Mouse (Mus musculus) liver, embryonic 14.5 days (tissue): Measurements from ENCODE around the gene Rasgef1b. TPM values are rescaled to one million over a fixed set of nuclear protein-coding genes. Genes with fewer than 3 reads are reported as not detected.

Experiments used
- ATAC-seq: fragments of 200-750 bp; cut with Nextera tagmentation; 2 replicates; pipeline ENCODE4 v1.8.0; 2017; ENCODE audit warnings: moderate number of reproducible peaks, mild to moderate bottlenecking, moderate library complexity; ENCODE audit not compliant: insufficient read depth
- DNase-seq, 3 experiments: peaks; one replicate each; pipeline ENCODE4 v3.0.0-alpha.2; 2012 to 2013; ENCODE audit warnings: low read depth in 3 of 3, low spot score in 3 of 3
- H3K27ac ChIP-seq: fragments of 300-500 bp; sonication (generic); 2 replicates; pipeline ENCODE4 v1.5.1; 2014; ENCODE audit warnings: moderate library complexity, mild to moderate bottlenecking, control low read depth, inconsistent platforms
- H3K27me3 ChIP-seq: fragments of 300-500 bp; sonication (generic); 2 replicates; pipeline ENCODE4 v1.6.1; 2014; ENCODE audit warnings: mild to moderate bottlenecking, low read length, moderate library complexity; ENCODE audit not compliant: control insufficient read depth, insufficient read depth
- H3K36me3 ChIP-seq: fragments of 300-500 bp; sonication (generic); replicated peaks from 2 replicates; pipeline ENCODE4 v1.6.1; 2014; ENCODE audit warnings: low read depth; ENCODE audit not compliant: control insufficient read depth, insufficient read depth
- H3K4me1 ChIP-seq, 2 experiments: fragments of 200-500 bp in 1 of 2; fragments of 300-500 bp in 1 of 2; sonication (generic) in 1 of 2; replicated peaks; 2 replicates each; pipeline ENCODE4 v1.6.1; 2012 to 2014; ENCODE audit warnings: antibody characterized with exemption in 1 of 2, inconsistent platforms in 1 of 2, low read length in 1 of 2; ENCODE audit not compliant: control insufficient read depth in 2 of 2, insufficient read depth in 2 of 2
- H3K4me2 ChIP-seq: fragments of 300-500 bp; sonication (generic); 2 replicates; pipeline ENCODE4 v1.6.1; 2014; ENCODE audit warnings: low read depth, mild to moderate bottlenecking, control low read depth, moderate library complexity
- H3K4me3 ChIP-seq, 2 experiments: fragments of 200-500 bp in 1 of 2; fragments of 300-500 bp in 1 of 2; sonication (generic) in 1 of 2; 2 replicates each; pipeline ENCODE4 v1.5.1; 2012 to 2014; ENCODE audit warnings: low read depth in 2 of 2, low read length in 2 of 2, mild to moderate bottlenecking in 2 of 2, control low read depth in 1 of 2, inconsistent platforms in 1 of 2, moderate library complexity in 1 of 2; ENCODE audit not compliant: insufficient read depth in 1 of 2
- H3K9ac ChIP-seq: fragments of 300-500 bp; sonication (generic); replicated peaks from 2 replicates; pipeline ENCODE4 v1.6.1; 2014; ENCODE audit warnings: mild to moderate bottlenecking, control low read depth, moderate library complexity
- H3K9me3 ChIP-seq: fragments of 300-500 bp; sonication (generic); 2 replicates; pipeline ENCODE4 v1.6.1; 2016; ENCODE audit warnings: low read length, mixed read lengths; ENCODE audit not compliant: control insufficient read depth
- CTCF ChIP-seq: IDR thresholded peaks from 2 replicates; pipeline ENCODE4 v1.5.1; 2016; ENCODE audit warnings: antibody characterized with exemption, low read depth, control low read depth
- EP300 ChIP-seq: IDR thresholded peaks from 2 replicates; pipeline ENCODE4 v1.6.1; 2016; ENCODE audit warnings: antibody characterized with exemption, low read depth
- WGBS: fragments of 180-500 bp; shearing (Covaris S2); extraction: QIAGEN DNeasy Blood & Tissue Kit; methylation state at CpG from one replicate; pipeline ENCODE4 v1.1.7; 2014; ENCODE audit not compliant: insufficient replicate concordance; 5-methylcytosine and 5-hydroxymethylcytosine counted together
- polyA plus RNA-seq, 2 experiments: library from polyadenylated mRNA; depleted of rRNA in 1 of 2; stranded (reverse) in 1 of 2; unstranded in 1 of 2; fragments of >200 nt; fragmentation: Nextera tagmentation in 1 of 2; extraction: Ambion mirVana in 1 of 2; gene quantifications; 2 replicates each; pipeline versions ENCODE4 v1.2.1 to v1.2.3; 2012 to 2014

Gene Rasgef1b
- polyA plus RNA-seq, 2 experiments: 2.8 to 4.2 TPM

DNA sequence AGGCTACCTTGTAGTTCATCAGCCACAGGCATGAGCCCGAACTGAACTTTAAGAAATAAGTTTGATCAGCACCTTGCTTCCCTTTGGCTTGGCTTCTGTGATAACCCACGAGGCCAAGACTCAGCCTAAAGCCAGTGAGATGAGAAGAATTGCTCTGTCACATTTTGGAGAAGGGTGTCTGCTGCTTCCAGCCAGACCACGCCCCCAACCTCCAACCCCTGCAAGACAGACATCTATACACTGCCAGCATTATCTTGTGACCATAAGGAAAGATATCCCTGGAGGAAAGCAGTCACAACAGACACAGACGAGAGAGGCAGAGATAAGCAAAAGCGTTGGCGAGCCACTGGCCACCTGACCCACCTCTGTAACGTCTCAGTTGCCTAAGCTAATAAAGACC is 39.0 kb downstream of the Rasgef1b start:
- DNase-seq (no peak), ATAC-seq (no peak)
- H3K4me1 ChIP-seq: peaks cover 0 to 4% of the 10 kb centered on the region in 2 experiments; a peak in 1 of 4 replicates
- TF ChIP-seq CTCF: no peak
- no peak for TF ChIP-seq EP300
- H3K36me3 ChIP-seq: no peaks in the 10 kb centered on the region
- no peak overlapping the region for H3K27ac ChIP-seq
- WGBS: 7% methylated on average over 7 of the region's 7 CpGs
- no peak overlapping the region for H3K4me3 ChIP-seq
- no peak overlapping the region for H3K9ac ChIP-seq
- H3K9me3 ChIP-seq: no peaks in the 10 kb centered on the region
- no peak overlapping the region for H3K4me2 ChIP-seq
- H3K27me3 ChIP-seq: no peaks in the 10 kb centered on the region

DNA sequence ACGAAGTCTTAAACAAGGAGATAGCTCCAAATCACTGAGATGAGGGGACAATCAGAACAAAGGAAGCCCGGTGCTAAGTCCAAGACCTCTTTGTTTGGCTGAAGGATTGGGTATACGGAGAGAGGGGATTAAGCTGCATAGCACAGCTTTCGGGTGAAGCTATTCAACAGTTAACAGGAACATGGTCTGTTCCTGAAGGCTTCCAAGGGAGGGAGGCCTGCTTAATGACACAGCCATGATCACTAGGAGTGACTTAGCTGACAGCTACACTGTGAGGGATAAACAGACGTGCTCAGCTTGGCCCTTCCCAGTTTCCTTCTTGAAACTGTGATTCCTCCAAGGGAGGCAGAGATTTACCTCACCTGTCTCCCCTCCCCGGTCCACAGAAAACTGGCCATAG is 41.0 kb downstream of the Rasgef1b start:
- Histone ChIP-seq H3K36me3 (no peaks in the 10 kb centered on the region), H3K4me1 (peaks cover 0 to 4% of the 10 kb centered on the region in 2 experiments; a peak in 1 of 4 replicates), H3K4me3 (no peak overlapping the region), H3K9ac (no peak overlapping the region), H3K27ac (no peak overlapping the region), H3K27me3 (no peaks in the 10 kb centered on the region), H3K9me3 (no peaks in the 10 kb centered on the region), H3K4me2 (no peak overlapping the region)
- no peak for TF ChIP-seq CTCF
- DNase-seq (no peak), ATAC-seq (no peak)
- 47% methylated on average over 6 of the region's 6 CpGs for WGBS

DNA sequence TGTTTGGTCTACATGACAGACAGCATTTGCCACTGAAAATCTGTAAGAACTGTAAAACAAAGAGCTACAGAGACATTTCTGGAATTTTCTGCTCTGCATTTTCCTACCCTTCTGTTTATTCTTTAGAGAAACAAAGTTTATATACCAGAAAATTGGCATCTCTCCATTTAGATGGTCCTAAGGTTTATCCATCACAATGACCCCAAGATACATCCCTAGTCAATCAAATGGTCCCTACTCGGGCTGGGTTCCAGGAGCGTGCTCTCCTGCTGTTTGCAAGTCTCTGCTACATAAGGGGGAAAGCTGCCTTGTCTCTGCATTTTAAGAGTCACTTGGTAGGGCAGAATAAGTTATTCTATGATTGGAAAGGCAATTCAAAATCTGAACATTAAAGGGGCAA is 44.8 kb downstream of the Rasgef1b start:
- Histone ChIP-seq H3K4me3 (no peak overlapping the region), H3K9ac (no peak overlapping the region), H3K27me3 (no peaks in the 10 kb centered on the region), H3K27ac (no peak overlapping the region), H3K36me3 (no peaks in the 10 kb centered on the region), H3K4me1 (no peaks in the 10 kb centered on the region), H3K4me2 (no peak overlapping the region), H3K9me3 (no peaks in the 10 kb centered on the region)
- ATAC-seq (no peak), DNase-seq (no peak)
- 40% methylated on average over 2 of the region's 2 CpGs for WGBS
- TF ChIP-seq CTCF (no peak), EP300 (no peak)

DNA sequence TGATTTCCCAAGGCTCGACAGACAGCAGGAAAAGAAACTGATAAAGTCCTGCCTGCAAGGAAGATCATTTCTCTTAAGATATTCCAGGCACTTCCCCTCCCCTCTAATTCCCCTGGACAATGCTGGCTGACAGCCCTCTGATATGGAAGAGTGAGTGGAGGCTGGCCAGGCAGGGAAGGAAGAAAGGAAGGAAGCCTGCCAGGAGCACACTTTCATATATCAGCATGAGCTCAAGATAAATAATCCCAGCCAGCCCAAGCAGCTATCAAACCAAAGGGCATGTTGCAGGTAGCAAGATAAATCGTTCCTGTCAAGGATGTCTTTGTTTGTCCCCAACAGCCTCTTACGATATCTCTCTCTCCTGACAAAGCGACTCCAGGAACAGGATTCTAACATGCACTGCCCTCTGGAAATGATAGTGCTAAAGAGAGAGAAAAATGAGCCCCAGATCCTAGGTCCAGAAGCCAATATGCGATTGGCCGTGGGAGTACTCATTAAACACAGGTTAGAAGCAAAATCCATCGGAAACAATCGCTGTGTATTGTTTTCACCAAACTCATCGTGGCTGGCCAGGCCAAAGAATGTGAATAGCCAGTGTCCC is 58.8 kb downstream of the Rasgef1b start:
- no peak for DNase-seq
- TF ChIP-seq CTCF: no peak
- Histone ChIP-seq H3K4me2 (no peak overlapping the region), H3K36me3 (no peaks in the 10 kb centered on the region), H3K9me3 (no peaks in the 10 kb centered on the region), H3K4me1 (0 out of 4 replicates have a peak, but pooled peaks cover 0 to 3% of the 10 kb centered on the region in 2 experiments), H3K27me3 (no peaks in the 10 kb centered on the region), H3K9ac (no peak overlapping the region), H3K4me3 (no peak overlapping the region), H3K27ac (no peak overlapping the region)
- WGBS: 27% methylated on average over 9 of the region's 9 CpGs
- ATAC-seq: peak; percentile 33; the same call in 1 of the 2 replicates

DNA sequence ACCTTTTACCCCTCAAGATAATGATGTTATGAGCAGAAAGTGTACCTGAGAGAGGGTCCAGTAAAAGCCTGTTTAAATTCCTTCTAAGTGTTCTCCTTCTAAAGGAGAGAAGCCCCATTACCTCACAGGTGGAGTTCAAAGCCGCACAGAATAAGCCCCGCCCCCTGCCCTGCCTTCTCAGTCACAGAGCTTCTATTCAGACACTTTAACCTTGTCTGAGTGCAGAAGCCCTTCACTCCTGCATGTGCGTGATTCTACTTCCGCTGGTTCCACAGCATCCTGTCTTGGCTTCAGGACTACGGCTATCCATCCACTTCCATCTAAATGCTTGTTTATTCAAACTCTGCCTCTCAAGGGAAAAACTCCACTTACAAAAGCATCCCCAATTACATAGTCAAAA is 72.8 kb downstream of the Rasgef1b start:
- H3K9me3 ChIP-seq: no peaks in the 10 kb centered on the region
- H3K27me3 ChIP-seq: no peaks in the 10 kb centered on the region
- no peak overlapping the region for H3K4me3 ChIP-seq
- ATAC-seq (no peak), DNase-seq (no peak)
- no peak overlapping the region for H3K4me2 ChIP-seq
- 49% methylated on average over 5 of the region's 5 CpGs for WGBS
- H3K9ac ChIP-seq: no peak overlapping the region
- peaks cover 0 to 3% of the 10 kb centered on the region in 2 experiments; a peak in 2 of 4 replicates for H3K4me1 ChIP-seq
- H3K27ac ChIP-seq: no peak overlapping the region
- H3K36me3 ChIP-seq: no peaks in the 10 kb centered on the region
- TF ChIP-seq CTCF: no peak
- TF ChIP-seq EP300: no peak
